ENCODE assay signal across 8 mouse cellular contexts in genomic region chr2:167804493-167805227, GRCm38 (mm10).
DNase-seq lines count a peak whose midpoint lies in the region; ATAC-seq lines count a peak whose summit lies in the region.

No protein-coding gene starts in this region.

- intact Hi-C loops in heart, postnatal 25 days (cut with DNase I): no loop called here

- H3K27me3 ChIP-seq in heart, embryonic 16.5 days (ENCODE audit: control insufficient read depth, insufficient read depth, low read length): no peaks in the 10 kb centered on the region
- H3K27me3 ChIP-seq in liver, embryonic 15.5 days: no peaks in the 10 kb centered on the region
- H3K27me3 ChIP-seq in stomach, embryonic 14.5 days (ENCODE audit: control insufficient read depth, insufficient read depth, low read length): no peaks in the 10 kb centered on the region

- DNase-seq in heart, postnatal 25 days (ENCODE audit: low spot score): no peak
- no peak for DNase-seq in Muller cell, postnatal 12 days (ENCODE audit: inconsistent ontology term)
- no peak for DNase-seq in cerebellum, adult 18-20 months
- DNase-seq in cerebellum, postnatal 10 days: no peak

- no peak overlapping the region for H3K4me3 ChIP-seq in heart, embryonic 16.5 days (ENCODE audit: low read length)
- H3K4me3 ChIP-seq in brown adipose tissue, adult 24 weeks (ENCODE audit: insufficient read depth, low read depth, low read length): no peak overlapping the region
- H3K4me3 ChIP-seq in liver, embryonic 15.5 days (replicated peaks): 0 out of 2 replicates have a peak overlapping the region, but pooled peaks have one; percentile 11
- no peak overlapping the region for H3K4me3 ChIP-seq in stomach, embryonic 14.5 days (ENCODE audit: low read depth, low read length)

- H3K9me3 ChIP-seq in heart, embryonic 16.5 days (replicated peaks; ENCODE audit: control insufficient read depth, low read length): no peaks in the 10 kb centered on the region
- H3K9me3 ChIP-seq in liver, embryonic 15.5 days (replicated peaks): no peaks in the 10 kb centered on the region
- H3K9me3 ChIP-seq in stomach, embryonic 14.5 days (ENCODE audit: control insufficient read depth, low read depth, low read length): no peaks in the 10 kb centered on the region

- 0 out of 2 replicates have a peak overlapping the region, but pooled peaks have one; percentile 47 for H3K9ac ChIP-seq in heart, embryonic 16.5 days (ENCODE audit: low read length)
- no peak overlapping the region for H3K9ac ChIP-seq in liver, embryonic 15.5 days
- no peak overlapping the region for H3K9ac ChIP-seq in stomach, embryonic 14.5 days (replicated peaks; ENCODE audit: low read depth, low read length)

- H3K4me1 ChIP-seq in heart, embryonic 16.5 days (ENCODE audit: control insufficient read depth, insufficient read depth, low read length): peaks cover 26% of the 10 kb centered on the region
- no peaks in the 10 kb centered on the region; the same call in 1 of the 2 replicates for H3K4me1 ChIP-seq in brown adipose tissue, adult 24 weeks (ENCODE audit: control insufficient read depth, insufficient read depth, insufficient read length, low read length)
- H3K4me1 ChIP-seq in liver, embryonic 15.5 days (replicated peaks): peaks cover 44% of the 10 kb centered on the region
- H3K4me1 ChIP-seq in stomach, embryonic 14.5 days (ENCODE audit: control insufficient read depth, insufficient read depth, low read length): peaks cover 22% of the 10 kb centered on the region

- 0 out of 2 replicates have a peak overlapping the region, but pooled peaks have one; percentile 9 for H3K4me2 ChIP-seq in heart, embryonic 16.5 days (ENCODE audit: low read depth, low read length)
- H3K4me2 ChIP-seq in liver, embryonic 15.5 days: peak overlapping the region; percentile 41
- 0 out of 2 replicates have a peak overlapping the region, but pooled peaks have one; percentile 2 for H3K4me2 ChIP-seq in stomach, embryonic 14.5 days (replicated peaks; ENCODE audit: low read depth, low read length)

- H3K36me3 ChIP-seq in heart, embryonic 16.5 days (ENCODE audit: control insufficient read depth, insufficient read depth): no peaks in the 10 kb centered on the region
- H3K36me3 ChIP-seq in liver, embryonic 15.5 days (replicated peaks): no peaks in the 10 kb centered on the region
- H3K36me3 ChIP-seq in stomach, embryonic 14.5 days (ENCODE audit: control insufficient read depth, insufficient read depth, low read length): no peaks in the 10 kb centered on the region

- ATAC-seq in heart, embryonic 16.5 days (replicated peaks; ENCODE audit: extremely low read depth, insufficient read depth, low FRiP score): no peak
- ATAC-seq in liver, embryonic 15.5 days (ENCODE audit: insufficient read depth): no peak
- no peak for ATAC-seq in stomach, embryonic 14.5 days (ENCODE audit: insufficient number of reproducible peaks, insufficient read depth, low FRiP score, low read depth)

- H3K27ac ChIP-seq in heart, embryonic 16.5 days (ENCODE audit: low read length): peak overlapping the region; percentile 72
- H3K27ac ChIP-seq in brown adipose tissue, adult 24 weeks (replicated peaks; ENCODE audit: low read depth, low read length): peak overlapping the region; percentile 59; the same call in 1 of the 2 replicates
- peak overlapping the region; percentile 60 for H3K27ac ChIP-seq in liver, embryonic 15.5 days (replicated peaks)
- H3K27ac ChIP-seq in stomach, embryonic 14.5 days (ENCODE audit: low read length): peak overlapping the region; percentile 34; the same call in 1 of the 2 replicates

- WGBS in heart, embryonic 16.5 days: 47% methylated on average over 18 of the region's 18 CpGs
- 15% methylated on average over 18 of the region's 18 CpGs for WGBS in liver, embryonic 15.5 days (ENCODE audit: insufficient replicate concordance)
- 37% methylated on average over 18 of the region's 18 CpGs for WGBS in stomach, embryonic 14.5 days
